Mouse (Mus musculus) right cerebral cortex, postnatal 25 days (tissue): ENCODE results near the gene Plppr4.

Source experiments
- DNase-seq: peaks from one replicate; pipeline ENCODE4 v3.0.0; 2022

Gene Plppr4

DNA sequence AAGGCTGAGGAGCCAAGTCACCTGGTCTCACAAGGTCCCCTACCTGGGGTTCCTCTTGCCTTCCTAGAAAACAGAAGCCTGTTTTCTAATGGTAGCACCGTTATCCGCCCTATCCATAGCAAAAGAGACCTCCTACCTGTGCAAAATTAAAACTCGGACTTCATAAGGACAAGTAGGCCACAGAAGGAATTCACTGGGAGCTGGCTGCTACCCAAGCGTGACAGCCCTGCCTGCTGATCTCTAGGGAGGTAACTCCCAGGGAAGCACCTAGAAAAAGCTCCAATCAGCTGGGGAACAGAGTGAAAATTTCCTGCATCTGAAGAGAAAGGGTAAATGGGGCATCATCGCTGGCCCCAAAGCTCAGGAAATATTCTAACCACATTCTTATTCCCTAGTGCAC lies at the start of gene Plppr4:
Gene Plppr4 (minus strand): TSS at position 349 of the 400 bp plus-strand sequence.
- DNase-seq = no peak

GRCm38 (mm10) chr3:117405821-117406220 lies 45.1 kb upstream of the Plppr4 start:
- no peak for DNase-seq

- no peak for DNase-seq
Observed at GRCm38 (mm10) chr3:117403740-117404139, 43.1 kb upstream of the Plppr4 start.

DNA sequence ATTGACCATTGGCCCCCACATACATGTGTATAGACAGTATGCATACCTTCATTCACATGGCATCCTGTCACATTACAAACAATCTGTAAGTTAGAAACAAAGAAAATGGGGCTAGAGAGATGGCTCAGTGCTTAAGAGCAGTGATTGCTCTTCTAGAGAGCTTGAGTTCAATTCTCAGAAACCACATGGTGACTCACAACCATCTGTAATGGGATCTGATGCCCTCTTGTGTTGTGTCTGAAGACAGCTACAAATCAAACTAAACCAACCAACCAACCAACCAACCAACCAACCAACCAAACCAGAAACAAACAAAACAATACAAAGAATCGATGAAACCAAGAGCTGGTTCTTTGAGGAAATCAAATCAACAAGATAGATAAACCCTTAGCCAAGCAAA lies 5.4 kb upstream of the Plppr4 start:
- no peak for DNase-seq

DNA sequence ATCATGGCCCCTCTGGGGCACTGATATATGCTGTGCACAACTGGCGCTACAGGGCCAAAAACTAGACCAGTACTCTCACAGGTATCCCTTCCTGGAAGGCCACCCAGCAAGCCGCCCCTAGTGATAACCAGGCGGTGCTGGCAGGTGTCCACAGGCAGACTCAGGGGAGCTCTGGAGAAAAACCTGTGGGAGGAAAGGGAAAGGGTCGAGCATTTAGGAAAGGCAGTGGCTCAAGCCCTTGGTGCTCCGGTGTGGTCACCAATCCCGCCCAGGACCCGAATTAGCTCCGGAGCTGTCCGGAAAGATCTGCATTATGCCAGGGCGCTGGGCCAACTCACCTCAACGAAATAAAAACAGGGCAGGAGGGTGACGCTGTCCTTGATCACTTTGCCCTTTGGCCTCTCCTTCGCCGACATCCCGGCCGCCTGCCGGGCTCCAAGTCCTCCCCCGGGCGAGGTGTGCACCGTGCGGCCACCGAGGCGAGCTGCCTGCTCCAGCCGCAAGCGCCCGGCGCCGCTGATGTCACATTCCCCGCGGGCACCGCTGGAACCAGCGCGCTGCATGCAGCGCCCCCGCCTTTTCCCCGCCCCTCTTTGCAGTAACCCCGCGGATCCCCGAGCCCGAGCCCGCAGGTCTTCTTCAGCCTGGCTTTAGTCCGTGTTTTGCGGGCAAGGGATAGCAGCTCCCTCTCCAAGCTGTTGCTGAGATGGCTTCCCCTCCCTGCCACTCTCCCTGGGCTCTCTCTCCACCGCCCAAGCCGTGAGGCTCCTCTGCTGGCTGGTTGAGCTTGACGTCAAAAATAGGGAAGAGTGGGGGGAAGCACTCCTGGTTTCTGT lies 772 bp downstream of the Plppr4 start:
- peak; percentile 74 for DNase-seq

GRCm38 (mm10) chr3:117358981-117359628 lies 1.6 kb downstream of the Plppr4 start:
- DNase-seq = no peak

GRCm38 (mm10) chr3:117357367-117357766 lies 3.3 kb downstream of the Plppr4 start:
- no peak for DNase-seq

- no peak for DNase-seq
Observed at GRCm38 (mm10) chr3:117353940-117354339, 6.7 kb downstream of the Plppr4 start.

- no peak for DNase-seq
Observed at GRCm38 (mm10) chr3:117346351-117346750, 14.3 kb downstream of the Plppr4 start.

GRCm38 (mm10) chr3:117331502-117331901 lies 29.2 kb downstream of the Plppr4 start:
- no peak for DNase-seq

DNA sequence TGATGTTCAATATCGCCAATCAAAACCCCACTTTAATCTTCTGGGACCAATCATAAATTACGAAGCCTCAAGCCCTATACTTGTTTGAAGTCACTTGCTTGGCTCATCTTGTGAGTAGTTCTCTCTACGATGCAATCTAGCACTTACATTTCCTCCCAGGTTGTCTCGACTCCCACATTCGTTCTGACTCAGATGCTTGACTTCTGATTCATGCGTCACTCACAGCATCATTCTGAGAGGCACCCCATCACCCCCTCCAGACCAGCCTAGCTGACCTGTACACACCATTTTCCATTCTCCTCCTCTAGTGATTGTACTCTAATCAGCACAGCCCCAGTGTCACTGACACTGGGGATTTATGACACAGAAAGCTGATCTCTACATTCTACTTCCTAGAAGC lies 31.2 kb downstream of the Plppr4 start:
- peak; percentile 38 for DNase-seq

- no peak for DNase-seq
Observed at GRCm38 (mm10) chr3:117326551-117326950, 34.1 kb downstream of the Plppr4 start.

DNA sequence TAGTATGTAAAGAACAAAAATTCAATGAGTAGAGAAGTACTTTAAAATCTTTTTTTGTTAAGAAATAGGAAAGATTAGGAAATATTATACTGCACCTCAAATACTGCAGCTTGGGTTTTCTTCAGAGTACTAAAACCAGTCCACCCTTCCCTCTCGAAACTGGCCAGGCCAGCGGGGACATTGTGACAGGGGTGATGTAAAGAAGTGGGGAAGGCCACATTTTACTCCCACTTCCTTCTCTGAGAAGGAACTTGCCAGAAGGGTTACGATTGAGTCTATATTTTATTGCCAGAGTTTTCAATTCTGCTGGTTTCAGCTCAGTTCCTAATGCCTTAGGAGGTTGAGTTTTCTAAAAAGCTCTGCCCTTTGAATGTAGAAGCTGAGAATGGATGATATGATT lies 41.0 kb downstream of the Plppr4 start:
- no peak for DNase-seq

- no peak for DNase-seq
Observed at GRCm38 (mm10) chr3:117313339-117313738, 47.3 kb downstream of the Plppr4 start.

GRCm38 (mm10) chr3:117312097-117312496 lies 48.6 kb downstream of the Plppr4 start:
- no peak for DNase-seq

DNA sequence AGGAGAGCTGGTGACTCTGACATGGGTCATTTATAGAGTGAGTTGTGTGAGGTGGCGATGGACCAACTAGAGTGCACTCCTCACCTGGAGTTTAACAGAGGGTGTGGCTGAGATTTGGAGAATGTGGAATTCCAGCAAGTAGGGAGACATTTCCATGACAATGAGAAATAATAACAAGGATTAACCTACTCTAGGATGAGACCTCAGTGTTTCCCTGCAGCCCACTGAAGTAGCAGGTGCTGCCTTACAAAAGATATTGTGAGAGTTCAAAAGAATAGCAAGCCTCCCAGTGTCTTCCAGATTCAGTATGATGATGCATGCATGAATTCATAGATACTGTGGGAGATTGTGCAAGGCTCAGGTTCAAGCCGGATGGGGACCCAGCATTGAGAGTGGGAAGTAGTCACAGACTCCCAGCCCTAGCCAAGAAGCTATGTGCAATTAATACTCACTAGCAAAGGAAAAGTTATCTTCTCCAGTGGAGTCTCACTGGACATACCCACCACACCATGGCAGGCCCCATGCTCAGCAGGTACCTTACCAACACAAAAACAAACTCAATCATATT lies 49.8 kb downstream of the Plppr4 start:
- DNase-seq = no peak

DNA sequence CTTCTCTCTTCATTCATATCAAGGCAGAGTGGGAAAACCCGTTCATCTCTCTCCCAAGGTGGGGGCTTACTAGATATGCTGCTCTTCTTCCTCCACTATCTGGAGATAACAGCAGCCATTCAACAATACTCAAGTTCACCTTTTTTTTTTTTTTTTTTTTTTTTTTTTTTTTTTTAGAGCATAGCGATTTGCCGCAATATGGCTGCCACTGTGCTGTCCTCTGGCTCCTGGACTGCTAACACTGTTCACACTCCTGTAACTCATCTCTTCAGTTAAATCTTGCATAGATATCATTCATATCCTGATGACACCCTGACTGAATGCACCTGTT lies 51.1 kb downstream of the Plppr4 start:
- no peak for DNase-seq

DNA sequence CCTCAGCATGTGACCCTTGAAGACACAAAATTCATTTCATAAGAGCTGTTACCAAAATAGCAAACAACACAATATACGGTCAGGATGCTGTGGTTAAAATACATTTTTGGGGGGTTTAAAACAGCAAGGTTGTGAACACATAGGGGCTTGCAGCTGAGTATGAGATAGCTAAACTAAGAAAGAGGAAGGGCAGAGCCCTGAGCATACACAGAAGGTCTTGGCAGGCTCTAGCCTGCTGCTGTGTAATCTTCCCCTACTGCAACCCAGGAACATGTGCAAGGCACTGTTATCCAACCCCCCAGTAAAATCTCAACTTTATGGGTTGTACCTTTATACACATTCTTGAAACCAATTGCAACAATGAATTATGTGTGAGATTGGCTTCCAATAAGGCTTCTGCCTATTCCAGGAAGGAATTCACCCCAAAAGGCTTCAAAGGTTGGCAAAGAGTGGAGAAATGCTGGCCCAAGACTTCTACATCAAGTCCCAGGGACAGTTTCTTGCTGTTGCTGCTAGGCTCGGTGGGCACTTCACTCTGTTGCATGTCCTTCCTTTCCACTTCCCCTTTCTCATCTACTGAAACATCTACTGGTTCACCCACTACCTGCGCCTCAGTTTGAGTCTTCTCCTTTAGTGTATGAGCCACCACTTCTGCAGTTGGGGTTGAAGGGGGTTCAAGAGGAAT lies 51.6 kb downstream of the Plppr4 start:
- DNase-seq = no peak

- no peak for DNase-seq
Observed at GRCm38 (mm10) chr3:117307555-117307954, 53.1 kb downstream of the Plppr4 start.

GRCm38 (mm10) chr3:117304037-117304436 lies 56.6 kb downstream of the Plppr4 start:
- DNase-seq = no peak

DNA sequence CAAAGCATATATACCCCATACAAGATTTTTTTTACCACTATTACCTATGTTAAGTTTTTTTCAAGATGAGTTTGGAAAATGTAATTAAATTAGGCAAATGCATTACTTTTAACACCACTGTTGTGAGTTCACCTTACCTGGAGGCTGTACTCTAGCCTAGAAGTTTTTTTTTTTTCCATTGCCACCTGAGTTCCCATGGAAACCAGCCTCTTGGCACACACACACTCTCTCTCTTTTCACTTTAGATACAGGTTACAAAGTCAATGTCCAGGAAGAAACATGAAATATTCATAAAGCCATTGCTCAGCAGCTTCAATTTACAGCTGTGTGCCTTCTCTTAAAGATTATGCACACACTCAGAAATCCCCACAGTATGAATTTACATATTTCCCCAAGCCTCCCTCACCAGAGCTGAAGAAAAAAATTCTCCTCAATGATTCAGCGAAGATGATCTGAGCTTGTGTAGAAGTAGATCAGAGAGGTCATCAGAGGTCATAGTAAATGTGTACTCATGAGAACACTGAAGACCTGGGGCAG lies 59.9 kb downstream of the Plppr4 start:
- no peak for DNase-seq

GRCm38 (mm10) chr3:117297735-117298134 lies 62.9 kb downstream of the Plppr4 start:
- DNase-seq = no peak

DNA sequence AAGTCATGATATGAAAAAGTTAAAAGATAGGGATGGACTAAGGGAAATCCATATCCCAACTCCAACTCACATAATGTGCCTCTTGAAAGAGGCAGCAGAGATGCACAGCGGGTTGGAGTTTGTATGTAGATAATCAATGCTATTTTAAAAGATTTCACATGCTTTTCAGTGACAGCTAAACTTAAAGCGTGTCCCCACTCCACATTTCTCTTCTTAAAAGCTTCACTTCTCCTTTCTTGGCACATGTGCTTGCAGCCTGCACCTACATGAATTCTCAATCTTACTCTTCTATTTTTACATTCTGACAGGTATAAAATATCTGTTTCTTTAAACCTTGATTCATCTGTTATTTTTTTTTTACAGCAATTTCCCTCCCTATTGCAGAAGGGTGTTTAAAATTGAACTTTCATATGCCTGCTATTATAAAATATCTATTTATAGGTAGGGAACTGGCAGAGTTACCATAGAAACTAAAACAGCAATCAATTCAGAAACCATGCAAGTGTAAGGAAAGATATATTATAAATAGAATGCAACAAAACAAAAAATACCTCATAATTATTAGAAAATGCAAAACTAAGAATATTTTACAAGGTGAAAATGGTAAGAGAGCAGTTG lies 66.3 kb downstream of the Plppr4 start:
- DNase-seq = no peak
